Mouse (Mus musculus) CH12.LX (cell line): Measurements from ENCODE around the gene Ucn2.

Experiments used
- CHD1 ChIP-seq: IDR thresholded peaks from 2 replicates; pipeline ENCODE4 v1.6.1; 2012; ENCODE audit warnings: low read depth, low read length, improper control_type of control experiment, inconsistent platforms
- CTCF ChIP-seq, 2 experiments: IDR thresholded peaks in 1 of 2; conservative IDR thresholded peaks in 1 of 2; 2 replicates each; pipeline ENCODE4 v1.5.1; 2011 to 2012; ENCODE audit warnings: low read depth in 2 of 2, low read length in 2 of 2, improper control_type of control experiment in 1 of 2, inconsistent platforms in 1 of 2, mild to moderate bottlenecking in 1 of 2, moderate library complexity in 1 of 2
- EP300 ChIP-seq: IDR thresholded peaks from 2 replicates; pipeline ENCODE4 v1.6.1; 2011; ENCODE audit warnings: low read length, improper control_type of control experiment

- no peak for TF ChIP-seq EP300
- no peak for TF ChIP-seq CTCF (conservative IDR thresholded peaks at IDR 0.05 in 1 of 2, IDR thresholded peaks at IDR 0.05 in 1 of 2; ENCODE audit: low read depth in 2 of 2, low read length in 2 of 2)
- TF ChIP-seq CHD1 = no peak
Measured at GRCm38 (mm10) chr9:108963577-108963976, 22.2 kb upstream of the Ucn2 start.
